Mouse (Mus musculus): Measurements from ENCODE around the gene Marc1.

Gene Marc1

GRCm38 (mm10) chr1:184822678-184823077, 11.6 kb upstream of the Marc1 start:
- DNase-seq (ENCODE audit: low read depth, low spot score) = no peak

GRCm38 (mm10) chr1:184817768-184818167, 6.7 kb upstream of the Marc1 start:
- DNase-seq (ENCODE audit: low read depth, low spot score) = no peak

GRCm38 (mm10) chr1:184811716-184812250, 670 bp upstream of the Marc1 start:
- no peak for DNase-seq (ENCODE audit: low read depth, low spot score)

- no peak for DNase-seq (ENCODE audit: low read depth, low spot score)
These were observed 1.5 kb downstream of the Marc1 start for GRCm38 (mm10) chr1:184809578-184810001.

- DNase-seq (ENCODE audit: low read depth, low spot score) = no peak
These were observed 2.6 kb downstream of the Marc1 start for GRCm38 (mm10) chr1:184808418-184809012.

GRCm38 (mm10) chr1:184807627-184808417, 3.3 kb downstream of the Marc1 start:
- no peak for DNase-seq (ENCODE audit: low read depth, low spot score)

- no peak for DNase-seq (ENCODE audit: low read depth, low spot score)
These were observed 4.0 kb downstream of the Marc1 start for GRCm38 (mm10) chr1:184807123-184807522.

- DNase-seq (ENCODE audit: low read depth, low spot score) = no peak
These were observed 5.4 kb downstream of the Marc1 start for GRCm38 (mm10) chr1:184805749-184806148.

GRCm38 (mm10) chr1:184793163-184793876, 17.8 kb downstream of the Marc1 start:
- no peak for DNase-seq (ENCODE audit: low read depth, low spot score)

GRCm38 (mm10) chr1:184791109-184791508, 20.0 kb downstream of the Marc1 start:
- no peak for DNase-seq (ENCODE audit: low read depth, low spot score)

GRCm38 (mm10) chr1:184786376-184787151, 24.5 kb downstream of the Marc1 start:
- no peak for DNase-seq (ENCODE audit: low read depth, low spot score)

GRCm38 (mm10) chr1:184783641-184784040, 27.5 kb downstream of the Marc1 start:
- DNase-seq (ENCODE audit: low read depth, low spot score) = no peak

GRCm38 (mm10) chr1:184782161-184782513, 29.0 kb downstream of the Marc1 start:
- no peak for DNase-seq (ENCODE audit: low read depth, low spot score)

GRCm38 (mm10) chr1:184781286-184782160, 29.6 kb downstream of the Marc1 start:
- no peak for DNase-seq (ENCODE audit: low read depth, low spot score)

GRCm38 (mm10) chr1:184778157-184778556, 33.0 kb downstream of the Marc1 start:
- no peak for DNase-seq (ENCODE audit: low read depth, low spot score)

GRCm38 (mm10) chr1:184777061-184777795, 33.9 kb downstream of the Marc1 start:
- no peak for DNase-seq (ENCODE audit: low read depth, low spot score)

GRCm38 (mm10) chr1:184775289-184775688, 35.8 kb downstream of the Marc1 start:
- DNase-seq (ENCODE audit: low read depth, low spot score) = no peak

GRCm38 (mm10) chr1:184771891-184772249, 39.2 kb downstream of the Marc1 start:
- no peak for DNase-seq (ENCODE audit: low read depth, low spot score)

- DNase-seq (ENCODE audit: low read depth, low spot score) = no peak
These were observed 39.8 kb downstream of the Marc1 start for GRCm38 (mm10) chr1:184771202-184771890.
